Mouse (Mus musculus): ENCODE results near the gene Psg27.
"Not testable (repeated sequence)": the region's sequence is repeated elsewhere in the genome, so short reads cannot be mapped to it uniquely, and the experiment has no call there.

The Psg27 gene

GRCm38 (mm10) chr7:18567205-18567604, at the start of gene Psg27:
Gene Psg27, minus strand, starts transcription at chr7:18567305.
- DNase-seq (ENCODE audit: low spot score) = no peak

- not testable (repeated sequence) for DNase-seq (ENCODE audit: low spot score)
These were observed 49.3 kb upstream of the Psg27 start, which contains the start of gene Psg23 for GRCm38 (mm10) chr7:18616401-18616800. Gene Psg23, minus strand, starts transcription at chr7:18616501.

DNA sequence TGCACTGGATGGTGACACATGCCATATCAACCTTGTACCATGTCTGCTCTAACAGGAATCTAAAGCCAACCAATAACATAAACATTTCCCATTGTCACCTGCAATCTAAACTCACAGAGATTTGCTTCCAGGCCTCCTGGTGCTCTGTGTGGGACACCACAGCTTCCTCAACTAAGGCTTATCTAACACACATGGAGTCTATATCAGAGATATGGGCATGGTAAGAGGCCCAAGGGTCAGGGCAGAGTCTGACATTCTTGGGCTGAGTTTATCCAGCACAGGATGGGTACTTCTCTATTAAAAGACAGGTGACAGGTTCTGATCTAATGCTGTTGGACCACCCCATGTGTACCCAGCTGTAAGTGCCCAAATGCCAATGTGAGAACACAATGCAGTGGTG, 7.3 kb downstream of the Psg27 start:
- DNase-seq (ENCODE audit: low spot score) = no peak

DNA sequence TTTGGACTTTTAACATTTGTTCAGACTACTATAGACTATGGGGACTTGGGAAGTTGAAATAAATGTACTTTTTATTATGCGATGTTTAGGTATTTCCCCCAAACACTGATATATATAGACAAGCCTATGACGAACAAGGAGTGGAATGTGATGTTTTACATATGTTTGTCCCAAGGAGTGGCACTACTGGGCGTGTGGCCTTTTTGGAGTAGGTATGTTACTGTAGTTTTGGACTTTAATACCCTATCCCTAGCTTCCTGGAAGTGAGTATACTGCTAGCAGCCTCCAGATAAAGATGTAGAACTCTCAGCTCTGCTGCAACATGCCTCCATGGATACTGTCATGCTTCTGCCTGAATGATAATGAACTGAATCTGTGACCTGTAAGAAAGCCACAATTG, 11.4 kb downstream of the Psg27 start:
- not testable (repeated sequence) for DNase-seq (ENCODE audit: low spot score)

- no peak for DNase-seq (ENCODE audit: low spot score)
These were observed 33.7 kb downstream of the Psg27 start for GRCm38 (mm10) chr7:18533420-18533819.

- no peak for DNase-seq (ENCODE audit: low spot score)
These were observed 34.9 kb downstream of the Psg27 start, which contains the start of gene Psg25 for GRCm38 (mm10) chr7:18532169-18532568. Gene Psg25, minus strand, starts transcription at chr7:18532269.

- no peak for DNase-seq (ENCODE audit: low spot score)
These were observed 42.4 kb downstream of the Psg27 start for GRCm38 (mm10) chr7:18524668-18525067.

GRCm38 (mm10) chr7:18512848-18513247, 54.3 kb downstream of the Psg27 start:
- DNase-seq (ENCODE audit: low spot score) = not testable (repeated sequence)

DNA sequence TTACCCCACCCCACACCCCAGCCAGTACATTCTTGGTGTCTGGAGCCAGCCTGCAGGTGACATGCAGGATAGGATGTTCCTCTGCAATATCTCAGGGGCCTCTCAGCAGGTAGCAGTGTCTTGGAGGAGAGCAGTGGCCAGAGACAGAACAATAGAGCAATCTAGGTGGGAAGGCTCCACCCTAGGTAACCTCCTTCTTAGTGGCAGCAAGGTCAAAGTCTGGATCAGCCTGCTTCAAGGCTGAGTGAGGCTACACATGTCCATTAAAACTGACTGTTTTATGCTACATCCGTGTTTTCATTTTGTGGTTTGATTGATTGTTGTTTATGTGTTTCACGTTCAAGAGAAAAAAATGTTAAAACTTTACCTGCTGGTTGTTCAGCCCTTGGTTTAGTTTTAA, 54.7 kb downstream of the Psg27 start:
- not testable (repeated sequence) for DNase-seq (ENCODE audit: low spot score)

DNA sequence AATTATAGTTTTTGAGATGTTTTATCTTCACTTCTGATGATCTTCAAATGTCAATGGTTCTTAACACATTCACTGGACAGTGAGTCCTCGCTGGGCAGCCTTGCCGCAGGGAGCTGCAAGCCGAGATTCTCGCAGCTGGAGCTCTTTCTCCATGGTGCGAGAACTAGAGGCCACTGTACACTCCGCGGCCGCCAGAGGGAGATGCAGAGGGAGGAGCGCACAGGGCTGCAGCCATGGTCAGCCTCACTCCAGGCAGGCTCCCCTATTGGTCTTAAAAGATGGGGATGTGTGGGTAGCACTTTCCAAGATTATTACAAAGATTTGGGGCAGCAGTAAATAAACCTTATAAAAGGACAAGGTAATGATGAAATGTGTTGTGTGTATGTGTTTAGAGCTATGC, 55.6 kb downstream of the Psg27 start:
- no peak for DNase-seq (ENCODE audit: low spot score)
